ENCODE assay signal across 12 mouse cellular contexts in the genomic region with DNA sequence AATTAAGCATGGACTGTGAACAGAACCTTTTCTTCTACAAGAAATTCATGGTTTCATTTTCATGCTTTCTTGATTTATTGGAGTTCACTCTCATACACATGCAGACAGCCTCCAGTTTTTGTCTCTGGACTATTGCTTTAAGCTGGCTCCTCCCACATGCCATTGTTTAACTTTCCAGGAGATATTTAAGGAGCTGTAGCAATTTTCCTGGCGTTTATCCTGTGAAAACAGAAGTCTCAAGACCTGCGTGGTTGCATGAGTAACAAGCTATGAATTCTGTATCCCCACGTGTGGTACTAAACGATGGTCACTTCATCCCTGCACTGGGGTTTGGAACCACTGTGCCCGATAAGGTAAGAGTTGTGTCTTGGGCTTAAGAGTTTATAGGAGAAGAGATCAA. TPM values are rescaled to one million over a fixed set of nuclear protein-coding genes. Genes with fewer than 3 reads are reported as not detected.
DNase-seq lines count a peak whose midpoint lies in the region; ATAC-seq and TF ChIP-seq lines count a peak whose summit lies in the region.
"Had no signal": no experiment of that assay in that cellular context is flagged by ENCODE, and none has a peak within 500 bp of the region (broad histone marks: within the 10 kb centered on the region; RNA-seq: fewer than 3 reads in every experiment).

No protein-coding gene starts in this region.

- no peaks in the 10 kb centered on the region for H3K36me3 ChIP-seq in kidney, adult 2 months (ENCODE audit: control insufficient read depth, insufficient read depth, low read length)
- H3K36me3 ChIP-seq in heart, embryonic 10.5 days, result no peaks in the 10 kb centered on the region

- no peak for TF ChIP-seq CTCF in kidney, adult 2 months (conservative IDR thresholded peaks at IDR 0.05; ENCODE audit: insufficient read depth, insufficient read length, low read depth, low read length)
- TF ChIP-seq CTCF in lung, adult 2 months (IDR thresholded peaks at IDR 0.05; ENCODE audit: insufficient read depth, low read length), result no peak

- 21% methylated on average over 5 of the region's 5 CpGs for WGBS in kidney, adult 2 months
- 58% methylated on average over 5 of the region's 5 CpGs for WGBS in heart, embryonic 10.5 days
- WGBS in lung, adult 2 months, result 20% methylated on average over 5 of the region's 5 CpGs

- H3K27ac ChIP-seq in kidney, adult 2 months (ENCODE audit: insufficient read depth, low read depth, low read length), result no peak overlapping the region
- 0 out of 2 replicates have a peak overlapping the region, but pooled peaks have one; percentile 22 for H3K27ac ChIP-seq in heart, embryonic 10.5 days
- H3K27ac ChIP-seq: hindbrain, embryonic 14.5 days had no signal

- peak overlapping the region; percentile 49; the same call in 1 of the 2 replicates for H3K4me3 ChIP-seq in kidney, adult 2 months (ENCODE audit: insufficient read depth, low read depth, low read length)
- no peak overlapping the region for H3K4me3 ChIP-seq in heart, embryonic 10.5 days
- H3K4me3 ChIP-seq in lung, adult 2 months (replicated peaks; ENCODE audit: extremely low read depth, low read depth, low read length), result peak overlapping the region; percentile 46

- H3K4me1 ChIP-seq in kidney, adult 2 months (ENCODE audit: control insufficient read depth, insufficient read depth, low read length), result no peaks in the 10 kb centered on the region; the same call in 1 of the 2 replicates
- H3K4me1 ChIP-seq in heart, embryonic 10.5 days, result no peaks in the 10 kb centered on the region
- 0 out of 2 replicates have a peak, but pooled peaks cover 2% of the 10 kb centered on the region for H3K4me1 ChIP-seq in lung, adult 2 months (ENCODE audit: control insufficient read depth, insufficient read depth, low read length)

- no peaks in the 10 kb centered on the region for H3K9me3 ChIP-seq in heart, embryonic 10.5 days

- no peak for ATAC-seq in monocyte, adult 5-6 weeks (replicated peaks; ENCODE audit: insufficient number of reproducible peaks, low FRiP score, low TSS enrichment, poor library complexity, severe bottlenecking)
- ATAC-seq: forebrain, embryonic 14.5 days had no signal

- intact Hi-C loops in left cerebral cortex, postnatal 25 days (cut with DNase I), result no loop called here

- DNase-seq in kidney, adult 2 months, result peak; percentile 49
- no peak for DNase-seq in kidney, postnatal 25 days
- peak; percentile 9 for DNase-seq in Muller cell, postnatal 12 days (ENCODE audit: inconsistent ontology term)
- no peak for DNase-seq in heart, embryonic 10.5 days (ENCODE audit: low spot score)
- no peak for DNase-seq in lung, adult 2 months
- DNase-seq in left cerebral cortex, postnatal 25 days (ENCODE audit: low spot score in 2 of 2), result no peak
- DNase-seq in right cerebral cortex, adult 2 months (ENCODE audit: low spot score in 2 of 2), result no peak
- DNase-seq: cerebellum, postnatal 25 days; liver had no signal

- H3K27me3 ChIP-seq in kidney, adult 2 months (replicated peaks; ENCODE audit: control insufficient read depth, insufficient read depth, low read length), result no peaks in the 10 kb centered on the region
- no peaks in the 10 kb centered on the region for H3K27me3 ChIP-seq in heart, embryonic 10.5 days (ENCODE audit: insufficient read depth, poor library complexity, severe bottlenecking)

- no peak for TF ChIP-seq POLR2A in kidney, adult 2 months (IDR thresholded peaks at IDR 0.05; ENCODE audit: low read depth, low read length)
- no peak for TF ChIP-seq POLR2A in lung, adult 2 months (IDR thresholded peaks at IDR 0.05; ENCODE audit: borderline replicate concordance, extremely low read depth, low read depth, low read length)

RNA-seq across cellular contexts. Expression of a gene that starts 10.6 kb away (rescaled TPM):
- 11.4 and 14.1 TPM in 2 replicates for polyA plus RNA-seq in kidney, adult 2 months (2012; rRNA removed)
- polyA plus RNA-seq in heart, embryonic 10.5 days (2016; fragmentation: Nextera tagmentation; extraction: Ambion mirVana), result 0.92 and 2.0 TPM in 2 replicates
- 6.8 and 13.4 TPM in 2 replicates for polyA plus RNA-seq in lung, adult 2 months (2012; rRNA removed)
- total RNA-seq in left cerebral cortex, postnatal 25 days (2021), result 1 to 10 TPM in 1 of 2 experiments, under 1 TPM in 1; 0.94 to 1.8 TPM
- total RNA-seq in monocyte, adult 5-6 weeks (2017), result not detected in 3 replicates

Comparison
In these comparisons a context has a peak if more than half of its experiments do, and no peak if none do; other contexts are left out.
1. DNase-seq: peak in kidney, adult 2 months (single experiment) and Muller cell, postnatal 12 days (single experiment); none in kidney, postnatal 25 days (0 of 2), heart, embryonic 10.5 days (single experiment), lung, adult 2 months (single experiment), left cerebral cortex, postnatal 25 days (0 of 2) and right cerebral cortex, adult 2 months (0 of 2).